Mouse (Mus musculus): ENCODE measurements at regions not wholly inside any gene's neighbourhood (a gene's known extent, or its start where the extent isn't known, plus 50 kb on each side); places are given as distances from the start of the nearest gene placed in this dataset.

- no peak for TF ChIP-seq CTCF (IDR thresholded peaks at IDR 0.05; ENCODE audit: low read depth, low read length)
- TF ChIP-seq POLR2A (IDR thresholded peaks at IDR 0.05; ENCODE audit: extremely low read depth, insufficient read depth, low read length) = no peak
Measured at GRCm38 (mm10) chr14:104029668-104030530, 185.7 kb upstream of the Ednrb start.

Data from liver, adult 2 months (tissue).